Mouse (Mus musculus): Measurements from ENCODE around the gene Gcnt4. TPM values are rescaled to one million over a fixed set of nuclear protein-coding genes. Genes with fewer than 3 reads are reported as not detected.

Gcnt4 gene
- total and polyA plus RNA-seq, 3 experiments = not detected

GRCm38 (mm10) chr13:96983251-96984126 is 59.0 kb downstream of the Gcnt4 start:
- dilution Hi-C loops (cut with MboI; ENCODE audit: extremely low pct_ligation_motif_present, extremely low pct_unique_long_range_greater_than_20kb, low sequenced_read_pairs) (no loop called here), in situ Hi-C loops (cut with MboI; ENCODE audit: low pct_ligation_motif_present, low pct_unique_long_range_greater_than_20kb, low sequenced_read_pairs) (no loop called here)
- TF ChIP-seq MYC (IDR thresholded peaks at IDR 0.05; ENCODE audit: low read depth, low read length) (no peak), RCOR1 (conservative IDR thresholded peaks at IDR 0.05; ENCODE audit: low read depth, low read length) (no peak), HCFC1 (IDR thresholded peaks at IDR 0.05; ENCODE audit: low read depth, low read length) (no peak), KAT2A (IDR thresholded peaks at IDR 0.05; ENCODE audit: insufficient replicate concordance, low read length) (no peak), SIN3A (IDR thresholded peaks at IDR 0.05; ENCODE audit: low read length) (no peak), MEF2A (IDR thresholded peaks at IDR 0.05; ENCODE audit: borderline replicate concordance, low read depth, low read length) (no peak), TBP (conservative IDR thresholded peaks at IDR 0.05; ENCODE audit: low read depth, low read length) (no peak), SMC3 (IDR thresholded peaks at IDR 0.05; ENCODE audit: low read depth, low read length) (no peak), ZKSCAN1 (IDR thresholded peaks at IDR 0.05; ENCODE audit: borderline replicate concordance, low read depth, low read length) (no peak), CHD1 (IDR thresholded peaks at IDR 0.05; ENCODE audit: low read depth, low read length) (no peak), MAX (IDR thresholded peaks at IDR 0.05; ENCODE audit: low read length) (no peak)
- H3K79me2 ChIP-seq (replicated peaks; ENCODE audit: control insufficient read depth, extremely low read depth, insufficient read depth, poor library complexity, severe bottlenecking) = no peaks in the 10 kb centered on the region
- H3K4me3 ChIP-seq (replicated peaks in 1 of 3; ENCODE audit: low read depth in 2 of 3, low read length in 2 of 3, poor library complexity in 1 of 3) = no peak overlapping the region
- no peak overlapping the region for H3K4me2 ChIP-seq (ENCODE audit: insufficient read depth, low read depth, poor library complexity, severe bottlenecking)
- no peaks in the 10 kb centered on the region for H3K27me3 ChIP-seq (replicated peaks)
- H3K9ac ChIP-seq (ENCODE audit: insufficient read depth, low read depth) = no peak overlapping the region
- H3K4me1 ChIP-seq (ENCODE audit: control insufficient read depth in 1 of 2, insufficient read depth in 2 of 2) = no peaks in the 10 kb centered on the region; a peak in 1 of 4 replicates
- no peak for DNase-seq (ENCODE audit: extremely low read depth)
- no peak overlapping the region for H3K27ac ChIP-seq (ENCODE audit: insufficient read depth, low read depth)
- no peaks in the 10 kb centered on the region for H3K9me3 ChIP-seq (replicated peaks; ENCODE audit: low read length)
- H3K36me3 ChIP-seq (replicated peaks in 1 of 2; ENCODE audit: control insufficient read depth in 1 of 2, insufficient read depth in 1 of 2, low read length in 1 of 2) = no peaks in the 10 kb centered on the region

GRCm38 (mm10) chr13:96984688-96985087 is 60.2 kb downstream of the Gcnt4 start:
- no peaks in the 10 kb centered on the region; a peak in 1 of 4 replicates for H3K4me1 ChIP-seq (ENCODE audit: control insufficient read depth in 1 of 2, insufficient read depth in 2 of 2)
- no peak overlapping the region for H3K27ac ChIP-seq (ENCODE audit: insufficient read depth, low read depth)
- H3K9me3 ChIP-seq (replicated peaks; ENCODE audit: low read length) = no peaks in the 10 kb centered on the region
- in situ Hi-C loops (cut with MboI; ENCODE audit: low pct_ligation_motif_present, low pct_unique_long_range_greater_than_20kb, low sequenced_read_pairs) (no loop called here), dilution Hi-C loops (cut with MboI; ENCODE audit: extremely low pct_ligation_motif_present, extremely low pct_unique_long_range_greater_than_20kb, low sequenced_read_pairs) (no loop called here)
- no peak overlapping the region for H3K9ac ChIP-seq (ENCODE audit: insufficient read depth, low read depth)
- TF ChIP-seq ZMIZ1 (IDR thresholded peaks at IDR 0.05; ENCODE audit: low read depth, low read length) = no peak
- TF ChIP-seq CTCF (conservative IDR thresholded peaks at IDR 0.05 in 1 of 2, IDR thresholded peaks at IDR 0.05 in 1 of 2; ENCODE audit: low read depth in 2 of 2, low read length in 2 of 2) = no peak
- no peak for TF ChIP-seq TCF12 (IDR thresholded peaks at IDR 0.05; ENCODE audit: low read depth, low read length)
- no peak for TF ChIP-seq BHLHE40 (IDR thresholded peaks at IDR 0.05; ENCODE audit: low read depth, low read length)
- TF ChIP-seq MYC (IDR thresholded peaks at IDR 0.05; ENCODE audit: low read depth, low read length) = no peak
- no peak for TF ChIP-seq PAX5 (IDR thresholded peaks at IDR 0.05; ENCODE audit: low read length)
- TF ChIP-seq POLR2AphosphoS2 (IDR thresholded peaks at IDR 0.05; ENCODE audit: low read depth, low read length) = no peak
- no peak for TF ChIP-seq KAT2A (IDR thresholded peaks at IDR 0.05; ENCODE audit: insufficient replicate concordance, low read length)
- no peak for TF ChIP-seq CHD2 (IDR thresholded peaks at IDR 0.05; ENCODE audit: low read length)
- TF ChIP-seq USF1 (IDR thresholded peaks at IDR 0.05; ENCODE audit: low read depth, low read length) = no peak
- H3K4me2 ChIP-seq (ENCODE audit: insufficient read depth, low read depth, poor library complexity, severe bottlenecking) = no peak overlapping the region
- no peaks in the 10 kb centered on the region for H3K27me3 ChIP-seq (replicated peaks)
- H3K79me2 ChIP-seq (replicated peaks; ENCODE audit: control insufficient read depth, extremely low read depth, insufficient read depth, poor library complexity, severe bottlenecking) = no peaks in the 10 kb centered on the region
- no peaks in the 10 kb centered on the region for H3K36me3 ChIP-seq (replicated peaks in 1 of 2; ENCODE audit: control insufficient read depth in 1 of 2, insufficient read depth in 1 of 2, low read length in 1 of 2)
- no peak overlapping the region for H3K4me3 ChIP-seq (replicated peaks in 1 of 3; ENCODE audit: low read depth in 2 of 3, low read length in 2 of 3, poor library complexity in 1 of 3)
- no peak for DNase-seq (ENCODE audit: extremely low read depth)

All from CH12.LX (cell line).